Mouse (Mus musculus) bone marrow macrophage, adult 2 months (primary cell): Measurements from ENCODE around the gene Ice2.

Source experiments
- CTCF ChIP-seq: IDR thresholded peaks from 2 replicates; pipeline ENCODE4 v1.5.1; 2012; ENCODE audit warnings: low read depth, mild to moderate bottlenecking, low read length, moderate library complexity
- POLR2A ChIP-seq: IDR thresholded peaks from 2 replicates; pipeline ENCODE4 v1.6.1; 2012; ENCODE audit warnings: mild to moderate bottlenecking, low read depth, low read length, borderline replicate concordance

DNA sequence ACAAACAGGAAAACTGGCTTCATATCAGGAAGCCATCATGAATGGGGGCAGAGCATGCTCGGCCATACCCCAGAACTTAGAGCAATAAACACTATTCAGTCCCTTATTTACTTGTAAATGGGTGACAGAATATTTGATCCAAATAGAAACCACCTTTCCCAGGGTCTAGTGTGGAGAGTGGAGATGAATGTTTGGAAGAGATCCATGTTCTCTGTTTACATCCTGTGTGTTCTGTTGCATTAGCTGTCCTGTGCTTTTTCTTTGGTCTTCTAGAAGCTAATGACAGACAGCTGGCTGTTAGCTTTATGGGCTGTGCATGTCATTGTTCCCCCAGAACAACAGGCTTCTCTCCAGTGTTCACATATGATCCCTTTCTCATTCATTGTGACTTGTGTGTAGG, 12.8 kb upstream of the Ice2 start:
- TF ChIP-seq CTCF (no peak), POLR2A (no peak)
